Mouse (Mus musculus): ENCODE results near the gene Lpar3.

DNA sequence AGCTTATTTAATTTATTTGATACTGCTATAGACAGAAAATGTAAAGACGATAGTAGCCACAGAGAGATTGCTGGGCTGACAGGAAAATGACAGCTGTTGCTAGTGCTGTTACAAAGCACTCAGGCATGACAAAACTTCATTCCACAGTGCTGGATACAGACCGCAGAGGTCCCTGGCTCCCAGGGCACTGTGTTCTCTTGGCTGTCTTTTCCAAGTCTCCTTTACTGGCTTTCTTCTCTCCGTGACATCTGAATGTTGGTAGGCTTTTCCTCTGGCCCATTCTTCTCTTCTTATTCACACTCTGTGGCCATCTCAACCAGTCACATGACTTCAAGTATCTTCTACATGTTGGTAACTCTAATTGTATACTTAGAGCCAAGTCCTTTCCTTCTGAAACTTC lies 86.6 kb downstream of the Lpar3 start:
- TF ChIP-seq NANOG (IDR thresholded peaks at IDR 0.05; ENCODE audit: borderline replicate concordance, low read length) (no peak), CTCF (conservative IDR thresholded peaks at IDR 0.05; ENCODE audit: low read length) (no peak)

Measured in E14TG2a.4 (cell line).